Mouse (Mus musculus) c-Kit-negative CD71-positive TER-119-positive erythroid progenitor cells, embryonic 14.5 days (primary cell): Measurements from ENCODE around the gene Gm10837.

Experiments
- DNase-seq: peaks from one replicate; pipeline ENCODE4 v3.0.0-alpha.2; 2013; ENCODE audit warnings: low read depth, low spot score

Gm10837 gene

DNA sequence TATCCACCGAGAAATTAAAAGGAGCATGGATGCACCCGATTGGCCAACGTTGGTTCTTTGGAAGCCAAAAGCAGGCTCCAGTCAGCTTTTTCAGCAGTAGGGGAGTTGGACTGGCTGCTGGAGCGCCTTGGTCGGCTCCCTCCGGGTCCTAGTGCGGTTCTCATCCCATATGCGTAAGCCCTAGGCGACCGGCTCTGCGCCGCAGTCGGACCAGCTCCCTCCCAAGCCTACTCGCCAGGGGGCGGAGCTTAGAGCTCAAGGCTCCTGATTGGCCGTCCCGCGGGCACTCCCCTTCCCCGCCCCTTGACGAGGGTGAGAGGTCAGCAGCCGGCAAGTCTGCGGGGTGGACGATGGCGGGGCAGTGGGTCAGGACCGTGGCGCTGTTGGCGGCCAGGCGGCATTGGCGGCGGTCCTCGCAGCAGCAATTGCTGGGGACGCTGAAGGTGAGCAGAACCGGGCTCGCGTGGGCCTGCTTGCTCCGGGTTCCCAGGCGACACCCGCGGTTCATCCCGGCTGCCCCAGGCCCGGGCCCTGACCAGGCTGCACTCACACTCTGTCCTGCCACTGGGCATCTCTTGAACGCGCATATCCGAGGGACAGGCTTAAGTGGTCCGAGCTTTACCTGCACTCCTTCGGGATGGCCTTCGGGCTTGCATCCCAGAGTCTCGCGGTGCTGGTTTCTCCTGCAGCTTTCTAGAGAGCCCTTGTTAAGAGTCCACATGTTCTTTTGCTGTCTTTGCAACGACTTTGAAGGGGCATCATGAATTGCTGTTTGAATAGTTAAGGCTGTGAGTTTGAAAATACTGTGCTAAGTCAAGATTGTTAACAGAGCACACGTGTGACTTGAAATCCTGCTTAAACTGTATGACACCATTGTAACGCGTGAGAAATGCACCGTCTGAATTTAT, 43.9 kb downstream of the Gm10837 start, which contains the start of gene Pcca:
TSS of gene Pcca (plus strand) at position 308 of the 908 bp plus-strand sequence.
- peak; percentile 78 for DNase-seq

DNA sequence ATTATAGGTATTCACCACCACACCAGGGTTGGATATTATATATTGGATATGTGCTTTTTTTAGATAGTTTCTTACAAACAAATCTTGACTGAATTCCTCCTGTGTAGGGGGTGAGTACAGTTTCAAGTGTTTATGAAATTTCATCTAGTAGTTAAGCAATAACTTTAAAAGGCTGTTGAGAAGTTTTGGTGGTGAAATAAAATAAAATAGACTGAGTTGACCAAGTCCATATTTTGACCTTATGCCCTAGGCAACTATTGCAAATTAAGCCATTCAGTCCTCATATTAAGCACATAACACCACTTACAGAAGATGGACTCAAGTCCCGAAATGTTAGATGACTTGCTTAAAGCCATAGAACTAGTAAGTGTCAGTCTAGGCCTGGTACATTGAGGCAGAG, 45.6 kb downstream of the Gm10837 start:
- no peak for DNase-seq
